Mouse (Mus musculus): ENCODE measurements around the gene Fam102a. TPM values are rescaled to one million over a fixed set of nuclear protein-coding genes. Genes with fewer than 3 reads are reported as not detected.

The Fam102a gene
- polyA plus RNA-seq, 1 experiment, result 2.4 TPM

DNA sequence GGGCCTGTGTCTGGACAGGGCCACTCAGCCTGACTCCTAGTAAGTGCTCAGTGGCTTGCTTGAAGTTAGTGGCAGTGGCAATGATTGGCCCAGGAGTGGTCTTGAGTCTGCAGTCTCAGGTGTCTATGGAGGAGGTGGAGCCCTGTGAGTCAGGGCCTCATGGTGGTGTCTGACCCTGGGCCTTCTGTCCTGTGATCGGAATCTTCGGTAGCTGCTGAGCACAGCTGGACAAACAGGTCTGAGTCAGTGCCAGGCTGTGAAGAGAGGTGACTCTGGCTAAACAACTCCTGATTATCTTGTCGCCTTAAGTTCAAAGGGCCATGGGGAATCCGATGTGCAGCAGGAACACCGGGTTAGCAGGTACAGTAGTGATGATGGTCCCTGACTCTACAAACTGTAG, 12.2 kb downstream of the Fam102a start:
- TF ChIP-seq MYOG (IDR thresholded peaks at IDR 0.05; ENCODE audit: control insufficient read depth, extremely low read depth, insufficient read length) (no peak), MYOD1 (IDR thresholded peaks at IDR 0.05; ENCODE audit: control insufficient read depth, insufficient read length, low read depth) (peak; percentile 67)
- Histone ChIP-seq H3K27me3 (ENCODE audit: control insufficient read depth, insufficient read depth, insufficient read length) (no peaks in the 10 kb centered on the region), H3ac (ENCODE audit: control insufficient read depth, insufficient read length, low read depth) (no peak overlapping the region), H3K4me3 (ENCODE audit: insufficient read depth, poor library complexity, severe bottlenecking) (no peak overlapping the region), H3K36me3 (ENCODE audit: control insufficient read depth, insufficient read depth) (no peaks in the 10 kb centered on the region), H3K79me2 (ENCODE audit: control insufficient read depth, insufficient read depth) (no peaks in the 10 kb centered on the region), H3K79me3 (ENCODE audit: low read depth) (no peaks in the 10 kb centered on the region)

GRCm38 (mm10) chr2:32547964-32548739, 13.0 kb downstream of the Fam102a start:
- Histone ChIP-seq H3ac (ENCODE audit: control insufficient read depth, insufficient read length, low read depth) (no peak overlapping the region), H3K36me3 (ENCODE audit: control insufficient read depth, insufficient read depth) (no peaks in the 10 kb centered on the region), H3K27me3 (ENCODE audit: control insufficient read depth, insufficient read depth, insufficient read length) (no peaks in the 10 kb centered on the region), H3K79me2 (ENCODE audit: control insufficient read depth, insufficient read depth) (no peaks in the 10 kb centered on the region), H3K79me3 (ENCODE audit: low read depth) (no peaks in the 10 kb centered on the region), H3K4me3 (ENCODE audit: insufficient read depth, poor library complexity, severe bottlenecking) (no peak overlapping the region)
- peak; percentile 68 for TF ChIP-seq MYOD1 (IDR thresholded peaks at IDR 0.05; ENCODE audit: control insufficient read depth, insufficient read length, low read depth)
- TF ChIP-seq USF1 (IDR thresholded peaks at IDR 0.05; ENCODE audit: low read depth), result no peak
- TF ChIP-seq FOSL1 (IDR thresholded peaks at IDR 0.05; ENCODE audit: insufficient read depth, low read length, poor library complexity, severe bottlenecking), result no peak

GRCm38 (mm10) chr2:32549171-32549570, 14.0 kb downstream of the Fam102a start:
- no peaks in the 10 kb centered on the region for H3K79me2 ChIP-seq (ENCODE audit: control insufficient read depth, insufficient read depth)
- no peaks in the 10 kb centered on the region for H3K27me3 ChIP-seq (ENCODE audit: control insufficient read depth, insufficient read depth, insufficient read length)
- H3K4me3 ChIP-seq (ENCODE audit: insufficient read depth, poor library complexity, severe bottlenecking), result no peak overlapping the region
- H3K36me3 ChIP-seq (ENCODE audit: control insufficient read depth, insufficient read depth), result no peaks in the 10 kb centered on the region
- TF ChIP-seq USF1 (IDR thresholded peaks at IDR 0.05; ENCODE audit: low read depth), result no peak
- TF ChIP-seq CEBPB (IDR thresholded peaks at IDR 0.05; ENCODE audit: low read depth), result no peak
- no peaks in the 10 kb centered on the region for H3K79me3 ChIP-seq (ENCODE audit: low read depth)
- no peak overlapping the region for H3ac ChIP-seq (ENCODE audit: control insufficient read depth, insufficient read length, low read depth)

DNA sequence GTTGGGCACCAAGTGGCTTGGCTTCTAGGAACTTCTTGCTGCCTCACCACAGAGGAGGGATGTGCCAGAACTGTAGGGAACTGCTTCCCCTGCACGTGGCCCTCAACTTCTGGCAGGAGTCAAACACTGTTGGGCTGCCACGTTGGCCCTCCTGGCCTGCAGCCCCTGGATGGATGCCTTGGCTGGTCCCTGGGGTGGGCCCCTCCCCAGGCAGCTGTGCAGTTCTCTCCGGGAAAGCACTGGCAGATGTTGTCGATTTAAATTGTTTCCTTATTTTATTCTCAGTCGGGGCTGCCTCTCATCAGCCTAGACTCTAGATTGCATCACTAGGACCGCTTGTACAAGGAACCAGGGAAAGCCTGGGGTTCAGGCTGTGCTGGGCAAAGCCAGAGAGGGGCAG, 14.6 kb downstream of the Fam102a start:
- Histone ChIP-seq H3ac (ENCODE audit: control insufficient read depth, insufficient read length, low read depth) (no peak overlapping the region), H3K36me3 (ENCODE audit: control insufficient read depth, insufficient read depth) (no peaks in the 10 kb centered on the region), H3K79me2 (ENCODE audit: control insufficient read depth, insufficient read depth) (no peaks in the 10 kb centered on the region), H3K27me3 (ENCODE audit: control insufficient read depth, insufficient read depth, insufficient read length) (no peaks in the 10 kb centered on the region), H3K79me3 (ENCODE audit: low read depth) (no peaks in the 10 kb centered on the region), H3K4me3 (ENCODE audit: insufficient read depth, poor library complexity, severe bottlenecking) (no peak overlapping the region)
- TF ChIP-seq FOSL1 (IDR thresholded peaks at IDR 0.05; ENCODE audit: insufficient read depth, low read length, poor library complexity, severe bottlenecking), result no peak
- TF ChIP-seq CTCF (IDR thresholded peaks at IDR 0.05; ENCODE audit: control insufficient read depth, insufficient read depth, insufficient read length), result no peak
- TF ChIP-seq MAX (IDR thresholded peaks at IDR 0.05), result no peak
- TF ChIP-seq CEBPB (IDR thresholded peaks at IDR 0.05; ENCODE audit: low read depth), result no peak
- TF ChIP-seq USF1 (IDR thresholded peaks at IDR 0.05; ENCODE audit: low read depth), result no peak
- no peak for TF ChIP-seq MYOG (IDR thresholded peaks at IDR 0.05; ENCODE audit: control insufficient read depth, extremely low read depth, insufficient read length)
- no peak for TF ChIP-seq MYOD1 (IDR thresholded peaks at IDR 0.05; ENCODE audit: control insufficient read depth, insufficient read length, low read depth)

GRCm38 (mm10) chr2:32551236-32551635, 16.1 kb downstream of the Fam102a start:
- no peaks in the 10 kb centered on the region for H3K36me3 ChIP-seq (ENCODE audit: control insufficient read depth, insufficient read depth)
- H3K79me2 ChIP-seq (ENCODE audit: control insufficient read depth, insufficient read depth), result no peaks in the 10 kb centered on the region
- TF ChIP-seq MAX (IDR thresholded peaks at IDR 0.05) (no peak), MYOG (IDR thresholded peaks at IDR 0.05; ENCODE audit: control insufficient read depth, extremely low read depth, insufficient read length) (no peak), FOSL1 (IDR thresholded peaks at IDR 0.05; ENCODE audit: insufficient read depth, low read length, poor library complexity, severe bottlenecking) (no peak), CTCF (IDR thresholded peaks at IDR 0.05; ENCODE audit: control insufficient read depth, insufficient read depth, insufficient read length) (no peak), MYOD1 (IDR thresholded peaks at IDR 0.05; ENCODE audit: control insufficient read depth, insufficient read length, low read depth) (no peak), USF1 (IDR thresholded peaks at IDR 0.05; ENCODE audit: low read depth) (no peak), CEBPB (IDR thresholded peaks at IDR 0.05; ENCODE audit: low read depth) (no peak)
- no peak overlapping the region for H3K4me3 ChIP-seq (ENCODE audit: insufficient read depth, poor library complexity, severe bottlenecking)
- no peak overlapping the region for H3ac ChIP-seq (ENCODE audit: control insufficient read depth, insufficient read length, low read depth)
- H3K27me3 ChIP-seq (ENCODE audit: control insufficient read depth, insufficient read depth, insufficient read length), result no peaks in the 10 kb centered on the region
- H3K79me3 ChIP-seq (ENCODE audit: low read depth), result no peaks in the 10 kb centered on the region

DNA sequence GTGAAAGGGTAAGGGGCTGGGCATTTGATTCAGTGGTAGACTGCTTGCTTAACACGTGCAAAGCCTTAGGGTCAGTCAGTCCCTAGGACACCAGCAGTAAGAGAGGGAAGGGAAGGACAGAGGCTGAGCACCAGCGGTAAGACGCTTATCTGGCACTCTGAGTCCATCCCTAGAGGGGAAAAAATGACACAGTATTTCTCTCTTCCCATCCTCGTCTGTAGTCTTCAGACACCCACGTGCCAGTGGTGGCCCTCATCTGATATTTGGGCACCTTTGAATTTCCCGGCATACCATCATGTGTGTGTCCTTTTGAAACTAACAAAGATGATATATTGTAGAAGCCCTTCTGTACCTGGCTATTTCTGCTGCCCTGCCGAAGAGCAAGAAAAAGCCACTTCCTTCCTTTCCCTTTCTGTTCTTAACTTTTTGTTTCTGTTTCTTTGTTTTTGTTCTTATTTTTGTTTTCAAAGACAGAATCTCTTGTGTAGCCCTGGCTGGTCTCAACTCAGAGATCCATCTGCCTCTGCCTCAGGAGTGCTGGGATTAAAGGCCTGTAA, 18.5 kb downstream of the Fam102a start:
- Histone ChIP-seq H3ac (ENCODE audit: control insufficient read depth, insufficient read length, low read depth) (no peak overlapping the region), H3K36me3 (ENCODE audit: control insufficient read depth, insufficient read depth) (no peaks in the 10 kb centered on the region), H3K4me3 (ENCODE audit: insufficient read depth, poor library complexity, severe bottlenecking) (no peak overlapping the region), H3K79me3 (ENCODE audit: low read depth) (no peaks in the 10 kb centered on the region), H3K27me3 (ENCODE audit: control insufficient read depth, insufficient read depth, insufficient read length) (no peaks in the 10 kb centered on the region), H3K79me2 (ENCODE audit: control insufficient read depth, insufficient read depth) (no peaks in the 10 kb centered on the region)
- TF ChIP-seq FOSL1 (IDR thresholded peaks at IDR 0.05; ENCODE audit: insufficient read depth, low read length, poor library complexity, severe bottlenecking) (no peak), MYOD1 (IDR thresholded peaks at IDR 0.05; ENCODE audit: control insufficient read depth, insufficient read length, low read depth) (no peak), USF1 (IDR thresholded peaks at IDR 0.05; ENCODE audit: low read depth) (no peak), CEBPB (IDR thresholded peaks at IDR 0.05; ENCODE audit: low read depth) (no peak), MAX (IDR thresholded peaks at IDR 0.05) (no peak), CTCF (IDR thresholded peaks at IDR 0.05; ENCODE audit: control insufficient read depth, insufficient read depth, insufficient read length) (no peak), MYOG (IDR thresholded peaks at IDR 0.05; ENCODE audit: control insufficient read depth, extremely low read depth, insufficient read length) (no peak)
